Mouse (Mus musculus): ENCODE data around the gene Cdc42se1.

GRCm38 (mm10) chr3:95217255-95218134 lies 11.0 kb upstream of the Cdc42se1 start, which contains the start of gene Gabpb2:
- TF ChIP-seq CTCF (IDR thresholded peaks at IDR 0.05) (peak; percentile 92), EP300 (IDR thresholded peaks at IDR 0.05) (peak; percentile 51; the same call in 1 of the 2 replicates)

Measured in lung, postnatal 0 days (tissue).